Mouse (Mus musculus) olfactory bulb, adult 2 months (tissue): ENCODE measurements around the gene Sirpa. TPM values are rescaled to one million over a fixed set of nuclear protein-coding genes. Genes with fewer than 3 reads are reported as not detected.
A peak's percentile ranks its signal among the peaks of the same experiment; 100 is the strongest.

Experiments
- H3K27ac ChIP-seq: fragments of 200-500 bp; 2 replicates; pipeline ENCODE4 v1.5.1; 2012; ENCODE audit warnings: low read depth, low read length; ENCODE audit not compliant: insufficient read depth
- H3K4me1 ChIP-seq: fragments of 200-500 bp; 2 replicates; pipeline ENCODE4 v1.6.1; 2012; ENCODE audit warnings: low read length; ENCODE audit not compliant: control insufficient read depth, insufficient read depth
- H3K4me3 ChIP-seq: fragments of 200-500 bp; 2 replicates; pipeline ENCODE4 v1.5.1; 2012; ENCODE audit warnings: mild to moderate bottlenecking, low read depth, low read length, moderate library complexity; ENCODE audit not compliant: insufficient read depth
- CTCF ChIP-seq: fragments of 200-500 bp; IDR thresholded peaks from 2 replicates; pipeline ENCODE4 v1.5.1; 2012; ENCODE audit warnings: low read depth, mild to moderate bottlenecking, low read length, moderate library complexity; ENCODE audit not compliant: insufficient read depth
- POLR2A ChIP-seq: fragments of 200-500 bp; IDR thresholded peaks from 2 replicates; pipeline ENCODE4 v1.6.1; 2012; ENCODE audit warnings: mild to moderate bottlenecking, low read depth, low read length, moderate library complexity; ENCODE audit not compliant: insufficient read depth
- WGBS: fragments of 180-500 bp; shearing (Covaris S2); methylation state at CpG from one replicate; pipeline ENCODE4 v1.1.7; 2018; 5-methylcytosine and 5-hydroxymethylcytosine counted together
- polyA plus RNA-seq: library from polyadenylated mRNA; stranded (reverse); fragments of >200 nt; gene quantifications from 2 replicates; pipeline ENCODE4 v1.2.4, GENCODE M21; 2012; ENCODE audit warnings: low replicate concordance; ENCODE audit not compliant: missing spikeins, insufficient read depth, insufficient read length

Sirpa gene
- polyA plus RNA-seq, 1 experiment: not detected

DNA sequence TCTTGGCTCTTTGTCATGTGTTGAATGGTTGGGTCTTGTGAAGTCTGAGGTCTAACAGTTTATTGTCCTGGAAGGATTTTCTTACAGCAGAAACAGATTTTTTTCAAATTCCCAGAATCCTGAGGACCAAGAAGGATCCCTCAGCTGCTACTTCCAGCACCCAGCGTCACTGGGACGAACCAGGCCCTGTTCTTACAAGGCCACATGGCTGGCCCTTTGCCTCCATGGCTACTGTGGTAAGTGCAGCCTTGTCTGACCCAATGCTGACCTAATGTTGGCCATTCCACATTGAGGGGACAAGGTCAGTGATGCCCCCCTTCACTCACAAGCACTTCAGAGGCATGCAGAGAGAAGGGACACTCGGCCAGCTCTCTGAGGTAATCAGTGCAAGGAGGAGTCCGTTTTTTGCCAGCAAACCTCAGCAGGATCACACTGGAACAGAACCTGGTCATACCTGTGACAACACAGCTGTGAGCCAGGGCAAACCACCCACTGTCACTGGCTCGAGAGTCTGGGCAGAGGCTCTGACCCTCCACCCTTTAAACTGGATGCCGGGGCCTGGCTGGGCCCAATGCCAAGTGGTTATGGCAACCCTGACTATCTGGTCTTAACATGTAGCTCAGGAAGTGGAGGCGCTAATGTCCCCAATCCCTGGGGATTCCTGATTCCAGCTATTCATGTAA lies 38.5 kb downstream of the Sirpa start:
- WGBS: 83% methylated on average over 7 of the region's 7 CpGs
- H3K4me3 ChIP-seq: no peak overlapping the region
- TF ChIP-seq CTCF (no peak), POLR2A (no peak)

GRCm38 (mm10) chr2:129632324-129632723 lies 39.7 kb downstream of the Sirpa start:
- Histone ChIP-seq H3K4me3 (no peak overlapping the region), H3K27ac (no peak overlapping the region), H3K4me1 (peaks cover 20% of the 10 kb centered on the region)
- TF ChIP-seq POLR2A (no peak), CTCF (no peak)
- 91% methylated on average over 7 of the region's 7 CpGs for WGBS

More for the DNA sequence above, 38.5 kb downstream of the Sirpa start:
- Histone ChIP-seq H3K27ac (no peak overlapping the region), H3K4me1 (peaks cover 26% of the 10 kb centered on the region)

GRCm38 (mm10) chr2:129633077-129633732 lies 40.6 kb downstream of the Sirpa start:
- peak overlapping the region; percentile 21; the same call in 1 of the 2 replicates for H3K27ac ChIP-seq
- no peak for TF ChIP-seq CTCF
- TF ChIP-seq POLR2A: no peak
- WGBS: 44% methylated on average over 9 of the region's 9 CpGs
- peaks cover 12% of the 10 kb centered on the region for H3K4me1 ChIP-seq
- no peak overlapping the region for H3K4me3 ChIP-seq

GRCm38 (mm10) chr2:129633982-129634381 lies 41.3 kb downstream of the Sirpa start:
- TF ChIP-seq CTCF: no peak
- Histone ChIP-seq H3K4me1 (peaks cover 8% of the 10 kb centered on the region; the same call in 1 of the 2 replicates), H3K27ac (no peak overlapping the region), H3K4me3 (no peak overlapping the region)
- 56% methylated on average over 3 of the region's 3 CpGs for WGBS

DNA sequence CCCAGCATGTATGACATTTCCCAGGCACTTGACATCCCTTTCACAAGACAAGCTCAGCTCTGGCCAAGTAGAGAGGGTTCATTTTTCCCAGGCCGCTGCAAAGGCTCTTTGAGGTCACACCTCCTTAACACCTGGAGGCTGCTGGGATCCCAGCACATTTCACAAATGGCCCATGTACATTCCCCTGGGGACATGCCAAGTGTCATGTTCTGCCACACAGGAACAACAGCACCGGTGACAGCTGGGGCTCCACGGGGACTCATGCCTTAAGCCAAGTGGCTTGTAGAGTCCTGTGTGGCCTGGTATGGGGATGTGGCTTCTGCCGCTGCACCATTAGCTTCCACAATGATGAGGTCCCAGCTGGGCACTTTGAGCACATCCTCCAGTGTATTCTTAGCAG lies 60.0 kb downstream of the Sirpa start:
- H3K4me3 ChIP-seq: no peak overlapping the region
- H3K4me1 ChIP-seq: peaks cover 2% of the 10 kb centered on the region; the same call in 1 of the 2 replicates
- H3K27ac ChIP-seq: no peak overlapping the region
- TF ChIP-seq CTCF: no peak
- no peak for TF ChIP-seq POLR2A
- WGBS: 72% methylated on average over 4 of the region's 4 CpGs

- WGBS: 91% methylated on average over 2 of the region's 2 CpGs
- no peak overlapping the region for H3K4me3 ChIP-seq
- H3K27ac ChIP-seq: no peak overlapping the region
- H3K4me1 ChIP-seq: peaks cover under 1% of the 10 kb centered on the region; the same call in 1 of the 2 replicates
- TF ChIP-seq CTCF: no peak
- TF ChIP-seq POLR2A: no peak
These were observed 61.0 kb downstream of the Sirpa start for GRCm38 (mm10) chr2:129653632-129654031.

DNA sequence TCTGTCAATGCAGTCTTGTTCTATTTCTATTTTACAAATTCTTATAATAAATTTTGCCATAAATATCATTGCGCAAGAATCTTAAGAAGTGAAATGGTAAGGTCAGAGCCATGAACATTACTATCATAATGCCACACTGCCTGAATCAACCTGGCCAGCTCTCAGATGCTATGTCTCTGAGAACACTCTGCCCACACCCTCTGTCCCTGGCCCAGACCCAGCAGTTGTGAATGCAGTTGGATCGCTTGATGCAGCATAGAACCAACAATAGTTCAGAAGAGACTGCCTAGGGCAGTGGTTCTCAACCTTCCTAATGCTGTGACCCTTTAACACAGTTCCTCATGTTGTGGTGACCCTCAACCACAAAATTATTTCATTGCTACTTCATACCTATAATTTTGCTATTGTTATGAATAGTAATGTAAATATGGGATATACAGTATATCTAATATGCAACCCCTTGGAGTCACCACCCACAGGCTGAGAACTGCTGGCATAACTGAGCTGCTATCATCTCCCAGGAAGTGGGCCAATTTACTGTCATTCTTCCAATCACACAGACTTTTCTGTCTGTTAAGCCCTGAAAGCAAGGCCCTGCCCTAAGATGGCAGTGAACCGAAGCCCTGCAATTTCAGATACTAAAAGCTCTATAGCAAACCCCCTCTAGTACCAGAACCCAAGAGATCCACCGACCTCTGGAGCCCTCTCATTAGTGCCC lies 61.8 kb downstream of the Sirpa start:
- Histone ChIP-seq H3K27ac (no peak overlapping the region), H3K4me3 (no peak overlapping the region), H3K4me1 (no peaks in the 10 kb centered on the region; the same call in 1 of the 2 replicates)
- WGBS: 71% methylated on average over 4 of the region's 4 CpGs
- TF ChIP-seq CTCF (no peak), POLR2A (no peak)

- Histone ChIP-seq H3K4me3 (no peak overlapping the region), H3K27ac (no peak overlapping the region), H3K4me1 (no peaks in the 10 kb centered on the region; the same call in 1 of the 2 replicates)
- WGBS: 89% methylated on average over 4 of the region's 4 CpGs
- TF ChIP-seq POLR2A: no peak
- TF ChIP-seq CTCF: no peak
These were observed 62.4 kb downstream of the Sirpa start for GRCm38 (mm10) chr2:129655033-129655432.

DNA sequence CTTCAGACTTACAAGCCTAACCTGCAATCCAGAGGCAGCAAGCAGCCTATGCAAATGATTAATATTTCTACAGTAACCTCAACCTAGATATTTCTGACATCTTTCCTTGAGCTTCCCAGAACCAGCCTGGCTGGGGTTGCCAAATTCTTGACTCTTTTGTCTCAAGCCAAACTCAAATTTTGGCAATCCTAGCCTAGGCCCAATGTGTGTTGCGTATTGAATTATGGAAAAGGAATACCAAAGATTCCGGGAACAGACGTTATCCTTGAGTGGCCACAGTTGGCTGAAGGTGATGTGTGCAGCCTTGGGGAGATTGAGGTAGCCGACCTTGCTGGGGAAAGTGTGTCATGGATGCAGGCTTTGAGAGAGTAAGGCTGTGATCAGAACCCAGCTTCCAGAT lies 66.2 kb downstream of the Sirpa start:
- no peak for TF ChIP-seq CTCF
- no peak for TF ChIP-seq POLR2A
- peaks cover 4% of the 10 kb centered on the region; the same call in 1 of the 2 replicates for H3K4me1 ChIP-seq
- H3K27ac ChIP-seq: no peak overlapping the region
- WGBS: 82% methylated on average over 4 of the region's 4 CpGs
- no peak overlapping the region for H3K4me3 ChIP-seq
